Mouse (Mus musculus) intestine, postnatal 0 days (tissue): ENCODE measurements around the gene Prr12. TPM values are rescaled to one million over a fixed set of nuclear protein-coding genes. Genes with fewer than 3 reads are reported as not detected.
A peak's percentile ranks its signal among the peaks of the same experiment; 100 is the strongest.

Experiments
- ATAC-seq: fragments of 200-750 bp; cut with Nextera tagmentation; 2 replicates; pipeline ENCODE4 v1.8.0; 2017; ENCODE audit warnings: mild to moderate bottlenecking, moderate TSS enrichment, moderate library complexity
- H3K27ac ChIP-seq: fragments of 300-500 bp; sonication (generic); 2 replicates; pipeline ENCODE4 v1.5.1; 2014; ENCODE audit warnings: mild to moderate bottlenecking, low read depth, low read length, moderate library complexity
- H3K27me3 ChIP-seq: fragments of 300-500 bp; sonication (generic); replicated peaks from 2 replicates; pipeline ENCODE4 v1.6.1; 2014; ENCODE audit warnings: low read length, mixed read lengths; ENCODE audit not compliant: control insufficient read depth, insufficient read depth
- H3K36me3 ChIP-seq: fragments of 300-500 bp; sonication (generic); 2 replicates; pipeline ENCODE4 v1.6.1; 2014; ENCODE audit warnings: mild to moderate bottlenecking, moderate library complexity; ENCODE audit not compliant: control insufficient read depth, insufficient read depth
- H3K4me1 ChIP-seq: fragments of 300-500 bp; sonication (generic); replicated peaks from 2 replicates; pipeline ENCODE4 v1.6.1; 2014; ENCODE audit warnings: antibody characterized with exemption, low read length, mixed read lengths; ENCODE audit not compliant: control insufficient read depth, insufficient read depth
- H3K4me2 ChIP-seq: fragments of 300-500 bp; sonication (generic); replicated peaks from 2 replicates; pipeline ENCODE4 v1.6.1; 2014; ENCODE audit warnings: low read depth, mild to moderate bottlenecking, moderate library complexity
- H3K4me3 ChIP-seq: fragments of 300-500 bp; sonication (generic); 2 replicates; pipeline ENCODE4 v1.5.1; 2014; ENCODE audit warnings: low read depth, low read length
- H3K9ac ChIP-seq: fragments of 300-500 bp; sonication (generic); 2 replicates; pipeline ENCODE4 v1.6.1; 2014; ENCODE audit warnings: mild to moderate bottlenecking, low read depth, low read length
- H3K9me3 ChIP-seq: fragments of 300-500 bp; sonication (generic); 2 replicates; pipeline ENCODE4 v1.6.1; 2016; ENCODE audit warnings: mixed run types; ENCODE audit not compliant: control insufficient read depth
- CTCF ChIP-seq: sonication (generic); IDR thresholded peaks from 2 replicates; pipeline ENCODE4 v1.5.1; 2016; ENCODE audit warnings: low read depth, mild to moderate bottlenecking, control low read depth, antibody characterized with exemption, moderate library complexity
- WGBS: fragments of 180-500 bp; shearing (Covaris S2); extraction: QIAGEN DNeasy Blood & Tissue Kit; methylation state at CpG from one replicate; pipeline ENCODE4 v1.1.7; 2014; 5-methylcytosine and 5-hydroxymethylcytosine counted together
- polyA plus RNA-seq: library from polyadenylated mRNA; unstranded; fragments of >200 nt; fragmentation: Nextera tagmentation; extraction: Ambion mirVana; gene quantifications from 2 replicates; pipeline ENCODE4 v1.2.1, GENCODE M21; 2015

Gene Prr12
- polyA plus RNA-seq, 1 experiment from 2014 or later = 2.4 TPM

DNA sequence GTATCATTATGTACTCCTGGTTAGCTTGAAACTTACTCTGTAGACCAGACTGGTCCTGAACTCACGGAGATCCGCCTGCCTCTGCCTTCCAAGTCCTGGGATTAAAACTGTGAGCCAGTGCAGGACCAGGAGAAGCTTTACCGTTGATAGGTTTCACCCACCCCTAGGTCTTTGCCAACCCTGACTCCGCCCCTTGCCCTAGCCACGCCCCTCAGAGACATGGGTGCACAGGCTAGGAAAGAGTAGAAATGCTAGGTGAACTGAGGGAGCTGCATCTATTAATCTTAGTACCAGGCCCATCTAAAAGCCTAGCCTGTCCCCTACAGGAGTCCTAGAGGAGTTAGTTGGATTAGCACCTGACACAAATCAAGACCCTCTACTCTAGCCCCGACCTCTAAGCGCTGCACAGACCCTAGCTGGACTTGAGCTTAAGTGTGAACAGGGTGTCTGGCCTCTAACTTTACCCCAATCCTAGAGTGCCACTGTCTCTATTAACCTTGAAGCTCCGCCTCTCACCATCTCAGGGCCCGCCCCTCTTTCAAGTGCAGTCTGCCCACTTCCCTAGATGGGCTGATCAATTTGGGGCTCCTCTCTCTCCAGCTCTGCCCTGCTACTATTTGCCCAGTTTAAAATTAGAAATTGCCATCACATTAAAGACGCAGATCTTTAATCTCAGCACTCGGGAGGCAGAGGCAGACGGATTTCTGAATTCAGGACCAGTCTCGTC is 37.7 kb upstream of the Prr12 start:
- ATAC-seq = no peak
- peak overlapping the region; percentile 56; the same call in 1 of the 2 replicates for H3K4me2 ChIP-seq
- no peak overlapping the region for H3K9ac ChIP-seq
- no peak for TF ChIP-seq CTCF
- H3K9me3 ChIP-seq = no peaks in the 10 kb centered on the region
- no peaks in the 10 kb centered on the region for H3K27me3 ChIP-seq
- no peaks in the 10 kb centered on the region for H3K4me1 ChIP-seq
- peak overlapping the region; percentile 40 for H3K4me3 ChIP-seq
- 81% methylated on average over 13 of the region's 13 CpGs for WGBS
- no peak overlapping the region for H3K27ac ChIP-seq
- H3K36me3 ChIP-seq = peaks cover 40% of the 10 kb centered on the region

DNA sequence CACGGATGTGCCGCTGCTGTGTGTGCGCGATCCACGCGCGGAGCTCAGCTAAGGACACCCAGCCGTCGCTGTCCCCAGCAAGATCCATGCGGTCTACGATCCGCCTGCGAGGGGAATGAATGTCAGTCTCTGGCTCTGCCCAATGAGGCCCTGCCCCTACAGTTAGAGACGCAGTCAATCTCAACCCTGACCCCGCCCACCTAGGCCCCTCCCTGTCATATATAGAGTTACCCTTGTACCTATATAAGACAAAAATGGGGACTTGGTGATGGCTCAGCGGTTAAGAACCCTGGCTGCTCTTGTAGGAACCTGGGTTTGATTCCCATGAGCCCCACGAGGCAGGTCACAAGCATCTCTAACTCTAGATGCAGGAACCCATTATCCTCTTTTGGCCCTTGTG is 35.9 kb upstream of the Prr12 start:
- WGBS = 91% methylated on average over 17 of the region's 17 CpGs
- Histone ChIP-seq H3K36me3 (peaks cover 31% of the 10 kb centered on the region; the same call in 1 of the 2 replicates), H3K9me3 (no peaks in the 10 kb centered on the region), H3K4me2 (no peak overlapping the region), H3K27me3 (no peaks in the 10 kb centered on the region), H3K27ac (no peak overlapping the region), H3K4me3 (no peak overlapping the region), H3K4me1 (no peaks in the 10 kb centered on the region), H3K9ac (no peak overlapping the region)
- no peak for ATAC-seq
- no peak for TF ChIP-seq CTCF

DNA sequence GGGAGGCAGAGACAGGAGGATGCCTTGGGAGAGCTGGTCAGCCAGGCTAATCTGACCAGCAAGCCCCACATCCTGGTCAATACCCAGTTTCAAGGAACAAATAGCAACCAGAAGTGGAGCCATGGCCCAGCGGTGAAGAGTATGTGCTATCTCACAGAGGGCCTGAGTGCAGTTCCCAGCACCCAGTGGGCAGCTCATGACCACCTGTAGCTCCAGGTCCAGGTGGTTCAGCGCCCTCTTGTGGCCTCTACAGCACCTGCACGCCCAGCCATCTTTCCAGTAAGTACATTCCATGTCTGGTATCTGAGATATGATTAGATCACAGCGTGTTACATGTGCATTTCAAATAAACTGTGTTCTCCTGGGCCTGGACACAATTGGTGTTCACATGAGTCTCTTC is 33.4 kb upstream of the Prr12 start:
- H3K9me3 ChIP-seq = no peaks in the 10 kb centered on the region
- no peaks in the 10 kb centered on the region for H3K27me3 ChIP-seq
- no peak for ATAC-seq
- no peak overlapping the region for H3K9ac ChIP-seq
- no peak overlapping the region for H3K4me2 ChIP-seq
- peak; percentile 52 for TF ChIP-seq CTCF
- H3K4me3 ChIP-seq = no peak overlapping the region
- H3K4me1 ChIP-seq = no peaks in the 10 kb centered on the region
- H3K27ac ChIP-seq = no peak overlapping the region
- 76% methylated on average over 4 of the region's 4 CpGs for WGBS
- H3K36me3 ChIP-seq = peaks cover 38% of the 10 kb centered on the region

DNA sequence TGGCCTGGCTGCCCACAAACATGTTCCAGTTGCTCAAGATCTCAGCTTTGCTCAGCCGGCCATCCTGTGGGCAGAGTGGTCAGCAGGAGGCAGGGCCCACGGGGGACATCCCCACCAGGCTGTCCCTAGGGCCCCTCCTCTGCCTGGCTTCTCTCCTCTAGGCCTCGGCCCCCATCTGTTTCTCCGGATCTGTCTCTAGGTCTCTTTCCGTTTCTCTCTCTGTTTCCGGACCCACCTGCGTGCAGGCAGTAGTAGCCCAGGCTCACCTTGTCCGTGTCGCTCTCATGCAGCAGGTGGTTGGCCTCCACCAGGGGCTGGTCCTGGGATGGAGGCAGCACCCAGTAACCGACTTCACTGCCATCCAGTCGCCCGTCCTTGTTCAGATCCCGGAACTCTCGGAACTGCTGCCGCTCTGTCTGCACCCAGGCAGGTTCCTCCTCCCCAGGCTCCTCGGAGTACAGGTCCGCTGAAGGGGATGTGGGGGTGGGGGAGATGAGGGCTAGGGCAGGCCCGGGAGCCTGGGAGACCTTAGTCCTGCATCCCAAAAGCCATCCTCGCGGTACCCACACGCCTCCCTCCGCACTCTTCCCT is 30.7 kb upstream of the Prr12 start:
- ATAC-seq = no peak

DNA sequence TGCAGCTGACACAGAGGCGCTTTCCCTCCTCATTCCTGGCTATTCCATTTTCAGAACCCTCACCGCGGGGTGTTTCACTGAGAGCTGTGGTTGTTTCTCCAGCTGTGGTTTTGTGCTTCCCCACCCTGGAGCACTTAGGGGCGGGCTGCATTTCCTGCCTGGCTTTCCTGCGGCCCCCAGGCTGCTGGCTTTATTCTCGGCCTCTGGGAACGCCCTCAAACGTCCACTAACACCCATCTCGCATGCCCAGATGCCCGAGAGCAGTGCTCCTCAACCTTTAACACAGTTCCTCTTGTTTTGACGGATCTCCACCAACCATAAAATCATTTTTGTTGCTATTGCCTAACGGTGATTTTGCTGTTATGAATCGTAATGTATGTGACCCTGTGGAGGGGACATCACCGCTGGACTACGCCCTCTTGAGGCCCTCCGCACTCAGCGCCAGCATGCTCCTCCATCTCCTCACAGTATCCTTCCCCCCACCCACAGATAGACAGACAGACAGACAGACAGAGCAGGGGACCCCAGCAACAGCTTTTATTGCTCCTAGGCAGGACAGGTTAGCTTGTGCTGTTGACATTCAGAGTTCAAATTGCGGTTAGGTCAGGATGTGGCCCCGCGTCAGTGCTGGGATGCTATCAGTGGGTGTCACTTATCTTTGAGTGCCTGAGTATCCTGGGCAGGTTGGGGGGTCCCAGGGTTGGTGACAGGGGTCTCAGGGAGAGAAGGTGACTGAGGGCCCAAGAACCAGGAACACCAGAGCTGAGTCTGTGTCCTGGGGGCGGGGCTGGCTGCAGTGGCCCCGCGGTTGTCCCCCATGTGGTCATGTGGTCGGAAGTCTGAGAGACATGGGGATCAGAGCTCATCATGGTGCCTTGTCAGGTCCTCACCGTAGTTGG is 30.0 kb upstream of the Prr12 start:
- peak; percentile 5; the same call in 1 of the 2 replicates for ATAC-seq
- no peak overlapping the region for H3K9ac ChIP-seq
- no peaks in the 10 kb centered on the region for H3K27me3 ChIP-seq
- peak overlapping the region; percentile 46 for H3K4me2 ChIP-seq
- no peaks in the 10 kb centered on the region for H3K4me1 ChIP-seq
- TF ChIP-seq CTCF = peak; percentile 50
- peaks cover 30% of the 10 kb centered on the region for H3K36me3 ChIP-seq
- H3K4me3 ChIP-seq = no peak overlapping the region
- no peaks in the 10 kb centered on the region for H3K9me3 ChIP-seq
- peak overlapping the region; percentile 30 for H3K27ac ChIP-seq
- 40% methylated on average over 25 of the region's 25 CpGs for WGBS

More for the DNA sequence above, 30.7 kb upstream of the Prr12 start:
- Histone ChIP-seq H3K36me3 (peaks cover 34% of the 10 kb centered on the region), H3K27ac (no peak overlapping the region), H3K4me2 (0 out of 2 replicates have a peak overlapping the region, but pooled peaks have one; percentile 46), H3K4me1 (no peaks in the 10 kb centered on the region), H3K9ac (no peak overlapping the region), H3K27me3 (no peaks in the 10 kb centered on the region), H3K4me3 (no peak overlapping the region), H3K9me3 (no peaks in the 10 kb centered on the region)
- no peak for TF ChIP-seq CTCF
- WGBS = 82% methylated on average over 22 of the region's 22 CpGs

DNA sequence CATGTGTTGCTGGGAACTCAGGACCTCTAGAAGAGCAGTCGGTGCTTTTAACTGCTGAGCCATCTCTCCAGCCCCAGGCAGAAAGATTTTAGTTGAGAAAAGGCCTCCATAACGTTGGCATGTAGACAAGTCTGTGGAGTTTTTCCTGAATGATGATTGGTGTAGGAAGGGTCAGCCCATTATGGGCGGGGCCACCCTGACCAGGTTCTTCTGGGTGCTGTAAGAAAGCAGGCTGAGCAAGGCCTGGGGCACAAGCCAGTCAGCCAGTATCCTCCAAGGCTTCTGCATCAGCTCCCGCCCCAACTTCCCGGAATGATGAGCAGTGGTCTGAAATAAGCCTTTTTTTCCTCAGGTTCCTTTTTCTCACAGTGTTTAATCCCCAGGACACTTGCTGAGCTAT is 28.3 kb upstream of the Prr12 start:
- Histone ChIP-seq H3K27me3 (no peaks in the 10 kb centered on the region), H3K9me3 (no peaks in the 10 kb centered on the region), H3K36me3 (peaks cover 31% of the 10 kb centered on the region), H3K4me1 (no peaks in the 10 kb centered on the region), H3K4me3 (no peak overlapping the region), H3K9ac (no peak overlapping the region), H3K4me2 (no peak overlapping the region), H3K27ac (no peak overlapping the region)
- no peak for ATAC-seq
- no peak for TF ChIP-seq CTCF
- 65% methylated on average over 5 of the region's 5 CpGs for WGBS
